Mouse (Mus musculus) neural tube, embryonic 11.5 days (tissue): ENCODE measurements around the gene Nr3c2. TPM values are rescaled to one million over a fixed set of nuclear protein-coding genes. Genes with fewer than 3 reads are reported as not detected.

Experiments used
- ATAC-seq: fragments of 200-750 bp; cut with Nextera tagmentation; 2 replicates; pipeline ENCODE4 v1.8.0; 2017; ENCODE audit warnings: moderate number of reproducible peaks, mild to moderate bottlenecking, moderate TSS enrichment, moderate library complexity; ENCODE audit not compliant: insufficient read depth, low FRiP score, low TSS enrichment
- DNase-seq: peaks from one replicate; pipeline ENCODE4 v3.0.0-alpha.2; 2015; ENCODE audit warnings: low spot score
- H3K27ac ChIP-seq: fragments of 300-500 bp; sonication (generic); 2 replicates; pipeline ENCODE4 v1.5.1; 2014; ENCODE audit warnings: low read depth, mild to moderate bottlenecking, low read length
- H3K27me3 ChIP-seq: fragments of 300-500 bp; sonication (generic); 2 replicates; pipeline ENCODE4 v1.6.1; 2014; ENCODE audit warnings: mild to moderate bottlenecking, low read length, mixed read lengths; ENCODE audit not compliant: control insufficient read depth, insufficient read depth
- H3K36me3 ChIP-seq: fragments of 300-500 bp; sonication (generic); 2 replicates; pipeline ENCODE4 v1.6.1; 2014; ENCODE audit warnings: mild to moderate bottlenecking, low read length, moderate library complexity, mixed read lengths; ENCODE audit not compliant: control insufficient read depth, insufficient read depth
- H3K4me1 ChIP-seq: fragments of 300-500 bp; sonication (generic); 2 replicates; pipeline ENCODE4 v1.6.1; 2014; ENCODE audit warnings: low read length, mixed read lengths; ENCODE audit not compliant: control insufficient read depth, insufficient read depth
- H3K4me2 ChIP-seq: fragments of 300-500 bp; sonication (generic); 2 replicates; pipeline ENCODE4 v1.6.1; 2014; ENCODE audit warnings: low read depth, mild to moderate bottlenecking, moderate library complexity
- H3K4me3 ChIP-seq: fragments of 300-500 bp; sonication (generic); 2 replicates; pipeline ENCODE4 v1.5.1; 2014; ENCODE audit warnings: low read depth, low read length
- H3K9ac ChIP-seq: fragments of 300-500 bp; sonication (generic); 2 replicates; pipeline ENCODE4 v1.6.1; 2014; ENCODE audit warnings: mild to moderate bottlenecking, low read length
- H3K9me3 ChIP-seq: fragments of 300-500 bp; sonication (generic); 2 replicates; pipeline ENCODE4 v1.6.1; 2016; ENCODE audit warnings: low read length; ENCODE audit not compliant: control insufficient read depth
- WGBS: fragments of 180-500 bp; shearing (Covaris S2); extraction: QIAGEN DNeasy Blood & Tissue Kit; methylation state at CpG from one replicate; pipeline ENCODE4 v1.1.7; 2014; 5-methylcytosine and 5-hydroxymethylcytosine counted together
- polyA plus RNA-seq: library from polyadenylated mRNA; unstranded; fragments of >200 nt; fragmentation: Nextera tagmentation; extraction: Ambion mirVana; gene quantifications from 2 replicates; pipeline ENCODE4 v1.2.1, GENCODE M21; 2014

Nr3c2 gene
- polyA plus RNA-seq, 1 experiment from 2014 or later, result 1.2 TPM

- no peaks in the 10 kb centered on the region for H3K36me3 ChIP-seq
These were observed 142.0 kb downstream of the Nr3c2 start for GRCm38 (mm10) chr8:77041214-77041613.

DNA sequence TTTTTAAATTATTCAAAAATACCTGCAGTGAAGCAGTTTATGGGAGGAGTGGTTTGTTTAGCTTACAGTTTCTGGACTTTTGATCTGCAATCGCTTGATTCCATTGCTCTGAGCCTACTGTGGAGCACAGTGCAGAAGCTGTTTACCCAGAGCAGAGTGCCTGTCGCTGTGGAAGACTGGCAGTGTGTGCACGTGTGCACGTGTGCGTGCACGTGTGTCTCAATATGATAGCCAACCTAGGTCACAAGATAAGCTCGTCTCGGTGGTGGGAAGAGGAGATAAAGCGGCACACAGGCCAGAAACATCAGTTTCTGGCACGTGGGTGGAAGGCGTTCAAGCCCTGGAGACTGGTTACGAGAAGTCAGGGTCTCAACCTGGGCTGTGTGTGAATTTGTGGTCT, 145.6 kb downstream of the Nr3c2 start:
- WGBS, result 92% methylated on average over 12 of the region's 12 CpGs
- H3K9me3 ChIP-seq, result no peaks in the 10 kb centered on the region
- no peaks in the 10 kb centered on the region for H3K4me1 ChIP-seq
- ATAC-seq (no peak), DNase-seq (no peak)
- no peaks in the 10 kb centered on the region for H3K27me3 ChIP-seq
- no peak overlapping the region for H3K4me3 ChIP-seq
- H3K9ac ChIP-seq, result no peak overlapping the region
- no peak overlapping the region for H3K4me2 ChIP-seq
- no peaks in the 10 kb centered on the region for H3K36me3 ChIP-seq
- H3K27ac ChIP-seq, result no peak overlapping the region

More at GRCm38 (mm10) chr8:77041214-77041613, 142.0 kb downstream of the Nr3c2 start:
- DNase-seq (no peak), ATAC-seq (no peak)
- Histone ChIP-seq H3K9me3 (no peaks in the 10 kb centered on the region), H3K4me3 (no peak overlapping the region), H3K27me3 (no peaks in the 10 kb centered on the region), H3K4me1 (no peaks in the 10 kb centered on the region), H3K9ac (no peak overlapping the region), H3K4me2 (no peak overlapping the region), H3K27ac (no peak overlapping the region)
- WGBS, result 87% methylated on average over 5 of the region's 5 CpGs

DNA sequence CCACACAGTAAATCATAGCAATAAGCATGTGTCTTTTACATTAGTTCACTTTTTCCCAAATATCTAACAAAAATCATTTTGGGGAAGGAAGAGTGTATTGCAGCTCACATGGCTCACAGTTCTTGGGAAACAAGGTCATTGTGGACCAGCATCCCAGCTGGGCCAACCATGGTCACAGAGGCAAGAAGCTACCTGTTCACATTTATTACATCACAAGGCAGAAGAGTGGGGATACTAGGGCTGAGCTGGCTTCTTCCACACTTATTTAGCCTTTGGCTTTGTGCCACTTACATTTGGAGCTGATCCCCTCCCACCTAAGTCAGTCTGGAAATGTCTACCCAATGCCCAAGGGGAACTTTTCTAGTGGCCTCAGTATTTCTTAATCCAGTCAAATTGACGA, 146.5 kb downstream of the Nr3c2 start:
- H3K9ac ChIP-seq, result no peak overlapping the region
- no peak overlapping the region for H3K4me3 ChIP-seq
- ATAC-seq (no peak), DNase-seq (no peak)
- H3K27ac ChIP-seq, result no peak overlapping the region
- WGBS, result 100% methylated on average over 1 of the region's 1 CpGs
- H3K36me3 ChIP-seq, result no peaks in the 10 kb centered on the region
- H3K27me3 ChIP-seq, result no peaks in the 10 kb centered on the region
- H3K9me3 ChIP-seq, result no peaks in the 10 kb centered on the region
- no peaks in the 10 kb centered on the region for H3K4me1 ChIP-seq
- H3K4me2 ChIP-seq, result no peak overlapping the region

GRCm38 (mm10) chr8:77046217-77046616, 147.0 kb downstream of the Nr3c2 start:
- no peak overlapping the region for H3K9ac ChIP-seq
- 94% methylated on average over 5 of the region's 5 CpGs for WGBS
- H3K4me1 ChIP-seq, result no peaks in the 10 kb centered on the region
- no peaks in the 10 kb centered on the region for H3K9me3 ChIP-seq
- no peaks in the 10 kb centered on the region for H3K36me3 ChIP-seq
- no peak for ATAC-seq
- H3K4me3 ChIP-seq, result no peak overlapping the region
- H3K27me3 ChIP-seq, result no peaks in the 10 kb centered on the region
- no peak overlapping the region for H3K4me2 ChIP-seq
- DNase-seq, result no peak
- no peak overlapping the region for H3K27ac ChIP-seq

GRCm38 (mm10) chr8:77046731-77047130, 147.5 kb downstream of the Nr3c2 start:
- Histone ChIP-seq H3K36me3 (no peaks in the 10 kb centered on the region), H3K27me3 (no peaks in the 10 kb centered on the region), H3K4me3 (no peak overlapping the region), H3K4me2 (no peak overlapping the region), H3K9ac (no peak overlapping the region), H3K4me1 (no peaks in the 10 kb centered on the region), H3K27ac (no peak overlapping the region), H3K9me3 (no peaks in the 10 kb centered on the region)
- WGBS, result 80% methylated on average over 3 of the region's 3 CpGs
- no peak for DNase-seq
- no peak for ATAC-seq

DNA sequence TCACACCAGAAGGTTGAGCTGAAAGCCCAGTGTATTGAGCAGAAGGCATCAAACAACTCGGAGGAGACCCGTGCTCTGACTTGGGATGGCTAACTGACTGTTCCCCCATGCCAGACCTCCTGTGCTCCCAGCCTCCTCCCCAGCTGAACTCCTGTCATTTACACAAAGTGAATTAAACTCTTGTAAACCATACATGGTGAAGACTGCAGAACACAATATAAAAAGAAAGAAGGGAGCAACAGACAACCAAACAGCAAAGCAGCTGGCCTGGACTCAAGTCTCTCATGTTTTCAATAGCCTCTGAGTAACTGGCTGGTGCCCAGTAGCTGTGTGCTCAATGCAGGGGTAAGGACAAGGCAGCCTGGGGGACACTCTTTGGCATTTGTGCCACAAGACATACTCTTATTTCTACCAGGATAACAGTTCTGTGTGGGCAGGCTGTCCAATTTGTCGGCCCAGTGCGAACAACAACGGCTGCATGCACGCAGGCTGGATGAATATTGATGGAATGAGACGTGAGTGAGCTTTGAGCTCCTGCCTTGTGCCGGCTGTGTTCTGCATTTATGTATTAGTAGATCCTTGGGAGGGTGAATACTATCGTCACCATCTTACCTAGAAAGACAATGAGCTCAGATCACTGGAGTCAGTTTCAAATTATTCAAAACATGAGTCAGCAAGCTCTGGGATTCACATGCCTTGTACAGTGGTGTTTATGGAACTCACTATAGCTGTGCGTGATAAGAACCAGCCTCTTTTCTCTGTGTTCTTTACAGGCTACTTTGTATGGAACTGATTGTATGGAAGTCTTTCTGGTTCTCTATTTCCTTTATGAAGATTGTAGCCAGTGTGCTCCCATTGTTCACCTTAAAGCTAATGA, 152.4 kb downstream of the Nr3c2 start:
- Histone ChIP-seq H3K4me1 (no peaks in the 10 kb centered on the region), H3K4me3 (no peak overlapping the region), H3K27me3 (no peaks in the 10 kb centered on the region), H3K9me3 (no peaks in the 10 kb centered on the region), H3K27ac (no peak overlapping the region), H3K36me3 (no peaks in the 10 kb centered on the region), H3K4me2 (no peak overlapping the region), H3K9ac (no peak overlapping the region)
- ATAC-seq, result no peak
- WGBS, result 89% methylated on average over 10 of the region's 10 CpGs
- DNase-seq, result no peak

DNA sequence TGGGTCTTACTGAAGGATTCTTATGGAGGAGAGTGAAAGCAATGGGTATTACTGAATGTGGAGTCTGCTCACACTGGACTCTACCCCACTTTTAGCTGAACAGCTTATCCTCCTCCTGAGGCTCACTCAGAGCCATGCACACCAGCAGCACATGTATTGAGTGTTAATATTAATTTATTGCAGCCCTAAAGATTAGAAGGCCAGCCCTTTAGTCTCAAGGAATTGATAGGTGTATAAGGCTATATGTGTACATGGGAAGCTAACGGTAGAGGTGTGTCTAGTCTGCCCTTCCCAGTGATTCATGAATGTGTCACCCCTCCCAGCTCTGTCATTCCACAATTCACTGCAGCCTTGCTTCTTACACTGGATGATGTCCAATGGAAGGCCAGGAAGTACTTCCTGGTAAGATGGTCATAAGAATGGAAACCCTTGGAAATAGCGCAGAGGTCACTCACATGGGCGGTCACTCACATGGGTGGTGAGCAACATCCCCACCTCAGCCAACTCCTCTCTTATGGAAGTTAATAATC, 156.3 kb downstream of the Nr3c2 start:
- H3K4me3 ChIP-seq, result no peak overlapping the region
- no peaks in the 10 kb centered on the region for H3K36me3 ChIP-seq
- DNase-seq, result no peak
- H3K4me1 ChIP-seq, result no peaks in the 10 kb centered on the region
- ATAC-seq, result no peak
- H3K4me2 ChIP-seq, result no peak overlapping the region
- WGBS, result 93% methylated on average over 3 of the region's 3 CpGs
- H3K27ac ChIP-seq, result no peak overlapping the region
- no peaks in the 10 kb centered on the region for H3K9me3 ChIP-seq
- no peaks in the 10 kb centered on the region for H3K27me3 ChIP-seq
- H3K9ac ChIP-seq, result no peak overlapping the region

- no peaks in the 10 kb centered on the region for H3K36me3 ChIP-seq
- DNase-seq (no peak), ATAC-seq (no peak)
- WGBS, result 97% methylated on average over 6 of the region's 6 CpGs
- no peak overlapping the region for H3K4me2 ChIP-seq
- H3K9ac ChIP-seq, result no peak overlapping the region
- no peaks in the 10 kb centered on the region for H3K4me1 ChIP-seq
- H3K27me3 ChIP-seq, result no peaks in the 10 kb centered on the region
- H3K27ac ChIP-seq, result no peak overlapping the region
- no peak overlapping the region for H3K4me3 ChIP-seq
- no peaks in the 10 kb centered on the region for H3K9me3 ChIP-seq
These were observed 157.6 kb downstream of the Nr3c2 start for GRCm38 (mm10) chr8:77056853-77057252.

DNA sequence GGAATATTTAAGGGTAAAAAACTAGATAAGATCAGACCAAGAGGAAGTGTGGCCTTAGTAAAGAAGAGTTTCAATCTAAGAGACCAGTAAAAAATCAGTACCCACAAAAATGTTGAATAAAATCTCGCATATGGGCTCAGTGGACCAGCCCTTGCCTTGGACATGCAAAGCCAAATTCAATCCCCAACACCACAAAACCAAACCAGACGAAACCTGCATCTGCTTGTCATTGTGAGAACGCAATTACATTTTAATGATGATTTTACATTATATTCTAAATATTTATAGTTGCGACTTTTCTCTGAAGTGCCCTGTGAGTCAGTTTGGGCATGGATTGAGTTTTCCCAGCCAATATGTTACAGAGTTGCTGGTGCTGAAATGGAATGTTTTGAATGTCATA, 183.4 kb downstream of the Nr3c2 start:
- no peaks in the 10 kb centered on the region for H3K36me3 ChIP-seq
- no peak overlapping the region for H3K4me2 ChIP-seq
- 85% methylated on average over 4 of the region's 4 CpGs for WGBS
- no peak overlapping the region for H3K4me3 ChIP-seq
- H3K27me3 ChIP-seq, result no peaks in the 10 kb centered on the region
- no peaks in the 10 kb centered on the region for H3K9me3 ChIP-seq
- no peak overlapping the region for H3K9ac ChIP-seq
- no peaks in the 10 kb centered on the region for H3K4me1 ChIP-seq
- DNase-seq (no peak), ATAC-seq (no peak)
- no peak overlapping the region for H3K27ac ChIP-seq
